Mouse (Mus musculus): ENCODE results near the gene Edc3. TPM values are rescaled to one million over a fixed set of nuclear protein-coding genes. Genes with fewer than 3 reads are reported as not detected.

The Edc3 gene
- polyA plus RNA-seq, 1 experiment, result 31.4 TPM

- Histone ChIP-seq H3K27ac (ENCODE audit: control insufficient read depth, insufficient read depth, low read length) (no peak overlapping the region), H3K4me1 (replicated peaks; ENCODE audit: control insufficient read depth, insufficient read depth, low read length) (peaks cover 4% of the 10 kb centered on the region; the same call in 1 of the 2 replicates), H3K36me3 (ENCODE audit: control insufficient read depth, insufficient read depth, low read length) (no peaks in the 10 kb centered on the region), H3K4me3 (ENCODE audit: control insufficient read depth, insufficient read depth, low read length) (no peak overlapping the region), H3K27me3 (ENCODE audit: control insufficient read depth, insufficient read depth, low read length) (no peaks in the 10 kb centered on the region)
- WGBS, result 91% methylated on average over 10 of the region's 10 CpGs
- TF ChIP-seq POLR2A (IDR thresholded peaks at IDR 0.05; ENCODE audit: control insufficient read depth, extremely low read depth, insufficient read depth, low read length, poor library complexity) (no peak), CTCF (IDR thresholded peaks at IDR 0.05; ENCODE audit: borderline replicate concordance, control insufficient read depth, extremely low read depth, insufficient read depth, low read length, poor library complexity) (no peak)
- DNase-seq, result no peak
Measured at GRCm38 (mm10) chr9:57681411-57681810, 26.9 kb upstream of the Edc3 start.

- 88% methylated on average over 5 of the region's 5 CpGs for WGBS
- no peak for DNase-seq
Measured at GRCm38 (mm10) chr9:57683520-57683919, 24.8 kb upstream of the Edc3 start, which contains the start of gene Cyp1a2. Gene Cyp1a2, minus strand, starts transcription at chr9:57683703.

GRCm38 (mm10) chr9:57686011-57686410 is 22.3 kb upstream of the Edc3 start:
- no peak for DNase-seq
- Histone ChIP-seq H3K27me3 (ENCODE audit: control insufficient read depth, insufficient read depth, low read length) (no peaks in the 10 kb centered on the region), H3K36me3 (ENCODE audit: control insufficient read depth, insufficient read depth, low read length) (no peaks in the 10 kb centered on the region), H3K4me3 (ENCODE audit: control insufficient read depth, insufficient read depth, low read length) (no peak overlapping the region), H3K27ac (ENCODE audit: control insufficient read depth, insufficient read depth, low read length) (no peak overlapping the region), H3K4me1 (replicated peaks; ENCODE audit: control insufficient read depth, insufficient read depth, low read length) (peaks cover 9% of the 10 kb centered on the region)
- 87% methylated on average over 5 of the region's 5 CpGs for WGBS
- TF ChIP-seq POLR2A (IDR thresholded peaks at IDR 0.05; ENCODE audit: control insufficient read depth, extremely low read depth, insufficient read depth, low read length, poor library complexity), result no peak
- no peak for TF ChIP-seq CTCF (IDR thresholded peaks at IDR 0.05; ENCODE audit: borderline replicate concordance, control insufficient read depth, extremely low read depth, insufficient read depth, low read length, poor library complexity)

More at GRCm38 (mm10) chr9:57683520-57683919, 24.8 kb upstream of the Edc3 start, which contains the start of gene Cyp1a2:
- no peak for TF ChIP-seq POLR2A (IDR thresholded peaks at IDR 0.05; ENCODE audit: control insufficient read depth, extremely low read depth, insufficient read depth, low read length, poor library complexity)
- TF ChIP-seq CTCF (IDR thresholded peaks at IDR 0.05; ENCODE audit: borderline replicate concordance, control insufficient read depth, extremely low read depth, insufficient read depth, low read length, poor library complexity), result no peak
- Histone ChIP-seq H3K4me1 (replicated peaks; ENCODE audit: control insufficient read depth, insufficient read depth, low read length) (peaks cover 9% of the 10 kb centered on the region), H3K27me3 (ENCODE audit: control insufficient read depth, insufficient read depth, low read length) (no peaks in the 10 kb centered on the region), H3K27ac (ENCODE audit: control insufficient read depth, insufficient read depth, low read length) (no peak within 1 kb of the TSS), H3K36me3 (ENCODE audit: control insufficient read depth, insufficient read depth, low read length) (no peaks in the 10 kb centered on the region), H3K4me3 (ENCODE audit: control insufficient read depth, insufficient read depth, low read length) (no peak within 1 kb of the TSS)

- Histone ChIP-seq H3K27me3 (ENCODE audit: control insufficient read depth, insufficient read depth, low read length) (no peaks in the 10 kb centered on the region), H3K27ac (ENCODE audit: control insufficient read depth, insufficient read depth, low read length) (no peak within 1 kb of the TSS)
- no peak for DNase-seq
Measured at GRCm38 (mm10) chr9:57687751-57688150, 20.6 kb upstream of the Edc3 start, which contains the start of gene Cyp1a1. Gene Cyp1a1, plus strand, starts transcription at chr9:57687928.

GRCm38 (mm10) chr9:57688158-57688557 is 20.2 kb upstream of the Edc3 start:
- DNase-seq, result peak; percentile 37
- Histone ChIP-seq H3K27ac (ENCODE audit: control insufficient read depth, insufficient read depth, low read length) (no peak overlapping the region), H3K4me3 (ENCODE audit: control insufficient read depth, insufficient read depth, low read length) (no peak overlapping the region), H3K27me3 (ENCODE audit: control insufficient read depth, insufficient read depth, low read length) (no peaks in the 10 kb centered on the region), H3K4me1 (replicated peaks; ENCODE audit: control insufficient read depth, insufficient read depth, low read length) (peaks cover 9% of the 10 kb centered on the region), H3K36me3 (ENCODE audit: control insufficient read depth, insufficient read depth, low read length) (no peaks in the 10 kb centered on the region)
- WGBS, result 70% methylated on average over 2 of the region's 2 CpGs
- TF ChIP-seq POLR2A (IDR thresholded peaks at IDR 0.05; ENCODE audit: control insufficient read depth, extremely low read depth, insufficient read depth, low read length, poor library complexity) (no peak), CTCF (IDR thresholded peaks at IDR 0.05; ENCODE audit: borderline replicate concordance, control insufficient read depth, extremely low read depth, insufficient read depth, low read length, poor library complexity) (no peak)

More at GRCm38 (mm10) chr9:57687751-57688150, 20.6 kb upstream of the Edc3 start, which contains the start of gene Cyp1a1:
- 94% methylated on average over 2 of the region's 2 CpGs for WGBS
- Histone ChIP-seq H3K36me3 (ENCODE audit: control insufficient read depth, insufficient read depth, low read length) (no peaks in the 10 kb centered on the region), H3K4me1 (replicated peaks; ENCODE audit: control insufficient read depth, insufficient read depth, low read length) (peaks cover 9% of the 10 kb centered on the region), H3K4me3 (ENCODE audit: control insufficient read depth, insufficient read depth, low read length) (no peak within 1 kb of the TSS)
- TF ChIP-seq CTCF (IDR thresholded peaks at IDR 0.05; ENCODE audit: borderline replicate concordance, control insufficient read depth, extremely low read depth, insufficient read depth, low read length, poor library complexity) (no peak), POLR2A (IDR thresholded peaks at IDR 0.05; ENCODE audit: control insufficient read depth, extremely low read depth, insufficient read depth, low read length, poor library complexity) (no peak)

- H3K4me3 ChIP-seq (ENCODE audit: control insufficient read depth, insufficient read depth, low read length), result no peak overlapping the region
- no peak for DNase-seq
- TF ChIP-seq CTCF (IDR thresholded peaks at IDR 0.05; ENCODE audit: borderline replicate concordance, control insufficient read depth, extremely low read depth, insufficient read depth, low read length, poor library complexity), result no peak
- no peak for TF ChIP-seq POLR2A (IDR thresholded peaks at IDR 0.05; ENCODE audit: control insufficient read depth, extremely low read depth, insufficient read depth, low read length, poor library complexity)
- peaks cover 9% of the 10 kb centered on the region for H3K4me1 ChIP-seq (replicated peaks; ENCODE audit: control insufficient read depth, insufficient read depth, low read length)
- WGBS, result 87% methylated on average over 2 of the region's 2 CpGs
- H3K27ac ChIP-seq (ENCODE audit: control insufficient read depth, insufficient read depth, low read length), result no peak overlapping the region
- no peaks in the 10 kb centered on the region for H3K36me3 ChIP-seq (ENCODE audit: control insufficient read depth, insufficient read depth, low read length)
- H3K27me3 ChIP-seq (ENCODE audit: control insufficient read depth, insufficient read depth, low read length), result no peaks in the 10 kb centered on the region
Measured at GRCm38 (mm10) chr9:57688606-57689005, 19.7 kb upstream of the Edc3 start.

- peaks cover 4% of the 10 kb centered on the region; the same call in 1 of the 2 replicates for H3K4me1 ChIP-seq (replicated peaks; ENCODE audit: control insufficient read depth, insufficient read depth, low read length)
- no peaks in the 10 kb centered on the region for H3K36me3 ChIP-seq (ENCODE audit: control insufficient read depth, insufficient read depth, low read length)
- no peak for DNase-seq
- no peak overlapping the region for H3K27ac ChIP-seq (ENCODE audit: control insufficient read depth, insufficient read depth, low read length)
- TF ChIP-seq CTCF (IDR thresholded peaks at IDR 0.05; ENCODE audit: borderline replicate concordance, control insufficient read depth, extremely low read depth, insufficient read depth, low read length, poor library complexity), result no peak
- no peak for TF ChIP-seq POLR2A (IDR thresholded peaks at IDR 0.05; ENCODE audit: control insufficient read depth, extremely low read depth, insufficient read depth, low read length, poor library complexity)
- no peak overlapping the region for H3K4me3 ChIP-seq (ENCODE audit: control insufficient read depth, insufficient read depth, low read length)
- WGBS, result 100% methylated on average over 2 of the region's 2 CpGs
- peaks cover 16% of the 10 kb centered on the region for H3K27me3 ChIP-seq (ENCODE audit: control insufficient read depth, insufficient read depth, low read length)
Measured at GRCm38 (mm10) chr9:57694108-57694507, 14.2 kb upstream of the Edc3 start.
